Mouse (Mus musculus): ENCODE data around the gene Dop1b.
"Not testable (repeated sequence)": the region's sequence is repeated elsewhere in the genome, so short reads cannot be mapped to it uniquely, and the experiment has no call there.

DNA sequence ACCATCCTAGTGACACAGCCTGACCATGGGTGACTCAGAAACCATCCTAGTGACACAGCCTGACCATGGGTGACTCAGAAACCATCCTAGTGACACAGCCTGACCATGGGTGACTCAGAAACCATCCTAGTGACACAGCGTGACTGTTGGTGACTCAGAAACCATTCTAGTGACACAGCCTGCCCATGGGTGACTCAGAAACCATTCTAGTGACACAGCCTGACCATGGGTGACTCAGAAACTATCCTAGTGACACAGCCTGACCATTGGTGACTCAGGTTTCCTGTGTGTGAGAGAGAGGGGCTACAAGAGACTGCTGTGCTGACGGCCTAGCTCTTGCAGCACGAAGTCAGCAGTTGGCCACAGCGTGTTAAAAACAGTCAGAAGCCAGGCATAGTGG lies 66.7 kb downstream of the Dop1b start:
- not testable (repeated sequence) for TF ChIP-seq CTCF (conservative IDR thresholded peaks at IDR 0.05; ENCODE audit: low read length); POU5F1 (IDR thresholded peaks at IDR 0.05; ENCODE audit: borderline replicate concordance, low read length)

All from E14TG2a.4 (cell line).